Mouse (Mus musculus) E14TG2a.4 (cell line): Measurements from ENCODE around the gene Rims1.

Source experiments
- H3K27me3 ChIP-seq: 2 replicates; pipeline ENCODE4 v1.6.1; 2014; ENCODE audit warnings: low read length, control low read depth; ENCODE audit not compliant: insufficient read depth
- H3K36me3 ChIP-seq: 2 replicates; pipeline ENCODE4 v1.6.1; 2014; ENCODE audit warnings: low read length, control low read depth; ENCODE audit not compliant: insufficient read depth
- H3K4me1 ChIP-seq: replicated peaks from 2 replicates; pipeline ENCODE4 v1.6.1; 2014; ENCODE audit warnings: low read depth, low read length, control low read depth
- H3K4me3 ChIP-seq: replicated peaks from 2 replicates; pipeline ENCODE4 v1.5.1; 2014; ENCODE audit warnings: mild to moderate bottlenecking, low read length
- H3K9me3 ChIP-seq: 2 replicates; pipeline ENCODE4 v1.6.1; 2014; ENCODE audit warnings: low read length, control low read depth
- CTCF ChIP-seq: conservative IDR thresholded peaks from 2 replicates; pipeline ENCODE4 v1.5.1; 2014; ENCODE audit warnings: low read length
- NANOG ChIP-seq: IDR thresholded peaks from 2 replicates; pipeline ENCODE4 v1.6.1; 2014; ENCODE audit warnings: borderline replicate concordance, low read length, mixed read lengths
- POU5F1 ChIP-seq: IDR thresholded peaks from 2 replicates; pipeline ENCODE4 v1.6.1; 2014; ENCODE audit warnings: low read length, borderline replicate concordance

Rims1 gene

GRCm38 (mm10) chr1:22315537-22315936, 490.3 kb downstream of the Rims1 start:
- no peaks in the 10 kb centered on the region for H3K36me3 ChIP-seq
- no peaks in the 10 kb centered on the region for H3K27me3 ChIP-seq
- no peak for TF ChIP-seq POU5F1
- no peak for TF ChIP-seq CTCF
- TF ChIP-seq NANOG, result no peak
- H3K4me3 ChIP-seq, result no peak overlapping the region
- H3K4me1 ChIP-seq, result no peaks in the 10 kb centered on the region
- no peaks in the 10 kb centered on the region for H3K9me3 ChIP-seq

GRCm38 (mm10) chr1:22311471-22311870, 494.3 kb downstream of the Rims1 start:
- no peak for TF ChIP-seq NANOG
- TF ChIP-seq CTCF, result no peak
- no peak for TF ChIP-seq POU5F1
- H3K4me1 ChIP-seq, result no peaks in the 10 kb centered on the region
- H3K4me3 ChIP-seq, result no peak overlapping the region
- no peaks in the 10 kb centered on the region for H3K27me3 ChIP-seq
- no peaks in the 10 kb centered on the region for H3K9me3 ChIP-seq
- no peaks in the 10 kb centered on the region for H3K36me3 ChIP-seq

GRCm38 (mm10) chr1:22306519-22306918, 499.3 kb downstream of the Rims1 start:
- no peak for TF ChIP-seq CTCF
- no peak for TF ChIP-seq POU5F1
- TF ChIP-seq NANOG, result no peak
- no peaks in the 10 kb centered on the region for H3K27me3 ChIP-seq
- no peak overlapping the region for H3K4me3 ChIP-seq
- no peaks in the 10 kb centered on the region for H3K36me3 ChIP-seq
- no peaks in the 10 kb centered on the region for H3K4me1 ChIP-seq
- H3K9me3 ChIP-seq, result no peaks in the 10 kb centered on the region

- TF ChIP-seq NANOG (no peak), CTCF (no peak), POU5F1 (no peak)
- Histone ChIP-seq H3K9me3 (no peaks in the 10 kb centered on the region), H3K27me3 (no peaks in the 10 kb centered on the region), H3K36me3 (no peaks in the 10 kb centered on the region), H3K4me3 (no peak overlapping the region), H3K4me1 (no peaks in the 10 kb centered on the region)
Measured at GRCm38 (mm10) chr1:22305932-22306331, 499.9 kb downstream of the Rims1 start.

- no peak for TF ChIP-seq POU5F1
- TF ChIP-seq CTCF, result no peak
- peak; percentile 69; the same call in 1 of the 2 replicates for TF ChIP-seq NANOG
- peaks cover 23% of the 10 kb centered on the region for H3K4me1 ChIP-seq
- H3K9me3 ChIP-seq, result no peaks in the 10 kb centered on the region
- H3K4me3 ChIP-seq, result no peak overlapping the region
- H3K27me3 ChIP-seq, result no peaks in the 10 kb centered on the region
- no peaks in the 10 kb centered on the region for H3K36me3 ChIP-seq
Measured at GRCm38 (mm10) chr1:22293953-22294352, 511.8 kb downstream of the Rims1 start.

- TF ChIP-seq POU5F1 (no peak), CTCF (no peak), NANOG (no peak)
- Histone ChIP-seq H3K36me3 (no peaks in the 10 kb centered on the region), H3K9me3 (no peaks in the 10 kb centered on the region), H3K27me3 (no peaks in the 10 kb centered on the region), H3K4me3 (no peak overlapping the region), H3K4me1 (peaks cover 23% of the 10 kb centered on the region)
Measured at GRCm38 (mm10) chr1:22293310-22293709, 512.5 kb downstream of the Rims1 start.

- H3K36me3 ChIP-seq, result 0 out of 2 replicates have a peak, but pooled peaks cover 7% of the 10 kb centered on the region
- no peaks in the 10 kb centered on the region for H3K4me1 ChIP-seq
- no peak overlapping the region for H3K4me3 ChIP-seq
- no peaks in the 10 kb centered on the region for H3K27me3 ChIP-seq
- H3K9me3 ChIP-seq, result peaks cover 18% of the 10 kb centered on the region
- TF ChIP-seq POU5F1, result no peak
- no peak for TF ChIP-seq CTCF
- no peak for TF ChIP-seq NANOG
Measured at GRCm38 (mm10) chr1:22286807-22287206, 519.0 kb downstream of the Rims1 start.

- Histone ChIP-seq H3K9me3 (peaks cover 15% of the 10 kb centered on the region), H3K36me3 (0 out of 2 replicates have a peak, but pooled peaks cover 7% of the 10 kb centered on the region), H3K4me3 (no peak overlapping the region), H3K4me1 (0 out of 2 replicates have a peak, but pooled peaks cover 5% of the 10 kb centered on the region), H3K27me3 (no peaks in the 10 kb centered on the region)
- TF ChIP-seq POU5F1, result no peak
- TF ChIP-seq CTCF, result no peak
- TF ChIP-seq NANOG, result no peak
Measured at GRCm38 (mm10) chr1:22279954-22280353, 525.8 kb downstream of the Rims1 start.

- no peaks in the 10 kb centered on the region for H3K27me3 ChIP-seq
- TF ChIP-seq NANOG (no peak), POU5F1 (no peak), CTCF (no peak)
- no peak overlapping the region for H3K4me3 ChIP-seq
- H3K9me3 ChIP-seq, result no peaks in the 10 kb centered on the region
- H3K36me3 ChIP-seq, result no peaks in the 10 kb centered on the region
- 0 out of 2 replicates have a peak, but pooled peaks cover 1% of the 10 kb centered on the region for H3K4me1 ChIP-seq
Measured at GRCm38 (mm10) chr1:22274081-22274480, 531.7 kb downstream of the Rims1 start.
